Mouse (Mus musculus) urinary bladder, postnatal 14 days (tissue): ENCODE results near the gene Olfr1509.
"Not testable (repeated sequence)": the region's sequence is repeated elsewhere in the genome, so short reads cannot be mapped to it uniquely, and the experiment has no call there.

Experiments used
- DNase-seq: peaks from one replicate; pipeline ENCODE4 v3.0.0; 2021; ENCODE audit warnings: low spot score

Gene Olfr1509

GRCm38 (mm10) chr14:52442690-52443089 lies at the start of gene Olfr1509:
TSS of gene Olfr1509 (plus strand) at chr14:52442990.
- no peak for DNase-seq

GRCm38 (mm10) chr14:52397279-52397678 lies 45.5 kb upstream of the Olfr1509 start, which contains the start of gene Olfr1511:
TSS of gene Olfr1511 (minus strand) at chr14:52397379.
- no peak for DNase-seq

- not testable (repeated sequence) for DNase-seq
Measured at GRCm38 (mm10) chr14:52410142-52410919, 32.5 kb upstream of the Olfr1509 start.

- no peak for DNase-seq
Measured at GRCm38 (mm10) chr14:52414273-52414672, 28.5 kb upstream of the Olfr1509 start, which contains the start of gene Olfr1510. TSS of gene Olfr1510 (minus strand) at chr14:52414373.

GRCm38 (mm10) chr14:52427686-52428085 lies 15.1 kb upstream of the Olfr1509 start:
- no peak for DNase-seq

- no peak for DNase-seq
Measured at GRCm38 (mm10) chr14:52451138-52451537, 8.3 kb downstream of the Olfr1509 start.

GRCm38 (mm10) chr14:52461928-52462327 lies 19.1 kb downstream of the Olfr1509 start:
- no peak for DNase-seq

- no peak for DNase-seq
Measured at GRCm38 (mm10) chr14:52465738-52466137, 22.9 kb downstream of the Olfr1509 start.

- DNase-seq, result no peak
Measured at GRCm38 (mm10) chr14:52467395-52467794, 24.6 kb downstream of the Olfr1509 start, which contains the start of gene Olfr1508. TSS of gene Olfr1508 (minus strand) at chr14:52467495.

- DNase-seq, result no peak
Measured at GRCm38 (mm10) chr14:52495516-52495915, 52.7 kb downstream of the Olfr1509 start, which contains the start of gene Olfr1507. TSS of gene Olfr1507 (minus strand) at chr14:52495749.
